8 mouse cellular contexts compared by ENCODE assay signal in genomic region chr6:120603454-120603853, GRCm38 (mm10).
DNase-seq lines count a peak whose midpoint lies in the region; ATAC-seq and TF ChIP-seq lines count a peak whose summit lies in the region.

No protein-coding gene starts in this region.

- no peak overlapping the region for H3K4me3 ChIP-seq in thymus, adult 2 months (ENCODE audit: control insufficient read depth, insufficient read depth, low read length)
- H3K4me3 ChIP-seq in forebrain, embryonic 12.5 days (replicated peaks): no peak overlapping the region

- peak; percentile 22; the same call in 1 of the 2 replicates for TF ChIP-seq CTCF in thymus, adult 2 months (IDR thresholded peaks at IDR 0.05; ENCODE audit: borderline replicate concordance, control insufficient read depth, extremely low read depth, insufficient read depth, low read length, poor library complexity)

- H3K4me1 ChIP-seq in thymus, adult 2 months (replicated peaks; ENCODE audit: control insufficient read depth, insufficient read depth, low read length): no peaks in the 10 kb centered on the region
- peaks cover 13% of the 10 kb centered on the region for H3K4me1 ChIP-seq in forebrain, embryonic 12.5 days

- H3K4me2 ChIP-seq in forebrain, embryonic 12.5 days: no peak overlapping the region

- no peaks in the 10 kb centered on the region for H3K27me3 ChIP-seq in thymus, adult 2 months (ENCODE audit: control insufficient read depth, insufficient read depth, low read length)
- peaks cover 20% of the 10 kb centered on the region for H3K27me3 ChIP-seq in forebrain, embryonic 12.5 days

- no peak overlapping the region for H3K9ac ChIP-seq in forebrain, embryonic 12.5 days

- TF ChIP-seq POLR2A in thymus, adult 2 months (IDR thresholded peaks at IDR 0.05; ENCODE audit: control insufficient read depth, extremely low read depth, insufficient read depth, low read length, poor library complexity): no peak

- H3K9me3 ChIP-seq in forebrain, embryonic 12.5 days: no peaks in the 10 kb centered on the region

- peak; percentile 60 for DNase-seq in embryo, embryonic 11 days
- no peak for DNase-seq in embryo, embryonic 9.5 days (ENCODE audit: extremely low spot score)
- DNase-seq in thymus, adult 2 months: peak; percentile 21
- no peak for DNase-seq in thymus, adult 18-20 months
- DNase-seq in kidney, postnatal 36 days: peak; percentile 36 to 76
- DNase-seq in spleen, adult 12 weeks (ENCODE audit: low spot score): peak; percentile 54
- DNase-seq in ovary, postnatal 10 days (ENCODE audit: low spot score): no peak

- H3K27ac ChIP-seq in thymus, adult 2 months (ENCODE audit: control insufficient read depth, insufficient read depth, low read length): no peak overlapping the region
- H3K27ac ChIP-seq in forebrain, embryonic 12.5 days: no peak overlapping the region

- no peak for ATAC-seq in forebrain, embryonic 12.5 days (ENCODE audit: low FRiP score)

- 59% methylated on average over 2 of the region's 2 CpGs for WGBS in thymus, adult 2 months
- WGBS in forebrain, embryonic 12.5 days: 49% methylated on average over 2 of the region's 2 CpGs

- no peaks in the 10 kb centered on the region for H3K36me3 ChIP-seq in thymus, adult 2 months (ENCODE audit: control insufficient read depth, insufficient read depth, low read length)
- no peaks in the 10 kb centered on the region for H3K36me3 ChIP-seq in forebrain, embryonic 12.5 days (replicated peaks)

Comparison
In these comparisons a context has a peak if more than half of its experiments do, and no peak if none do; other contexts are left out.
1. DNase-seq: peak in embryo, embryonic 11 days (single experiment), thymus, adult 2 months (single experiment), kidney, postnatal 36 days (2 of 2) and spleen, adult 12 weeks (single experiment); none in embryo, embryonic 9.5 days (single experiment), thymus, adult 18-20 months (0 of 2) and ovary, postnatal 10 days (single experiment).